Mouse (Mus musculus): ENCODE measurements around the gene Mrpl47. TPM values are rescaled to one million over a fixed set of nuclear protein-coding genes. Genes with fewer than 3 reads are reported as not detected.

Mrpl47 gene
- 2.0 and 3.0 TPM in 2 replicates for polyA plus RNA-seq (2012; rRNA removed)

GRCm38 (mm10) chr3:32737172-32737655, at the start of gene Mrpl47:
Gene Mrpl47, minus strand, starts transcription at chr3:32737605.
- Histone ChIP-seq H3K4me3 (ENCODE audit: control insufficient read depth, insufficient read depth, low read length) (peak within 1 kb of the TSS; percentile 55), H3K4me1 (replicated peaks; ENCODE audit: control insufficient read depth, insufficient read depth, low read length) (peaks cover 8% of the 10 kb centered on the region; the same call in 1 of the 2 replicates), H3K27me3 (ENCODE audit: control insufficient read depth, insufficient read depth, low read length) (no peaks in the 10 kb centered on the region), H3K36me3 (ENCODE audit: control insufficient read depth, insufficient read depth, low read length) (peaks cover 3% of the 10 kb centered on the region; the same call in 1 of the 2 replicates), H3K27ac (ENCODE audit: control insufficient read depth, insufficient read depth, low read length) (peak within 1 kb of the TSS; percentile 8; the same call in 1 of the 2 replicates)
- TF ChIP-seq POLR2A (IDR thresholded peaks at IDR 0.05; ENCODE audit: control insufficient read depth, extremely low read depth, insufficient read depth, low read length, poor library complexity) (no peak), CTCF (IDR thresholded peaks at IDR 0.05; ENCODE audit: borderline replicate concordance, control insufficient read depth, extremely low read depth, insufficient read depth, low read length, poor library complexity) (no peak)
- under 1% methylated on average over 31 of the region's 31 CpGs for WGBS
- no peak for DNase-seq

- no peaks in the 10 kb centered on the region for H3K36me3 ChIP-seq (ENCODE audit: control insufficient read depth, insufficient read depth, low read length)
- no peak overlapping the region for H3K4me3 ChIP-seq (ENCODE audit: control insufficient read depth, insufficient read depth, low read length)
- WGBS: 57% methylated on average over 2 of the region's 2 CpGs
- DNase-seq: no peak
- H3K4me1 ChIP-seq (replicated peaks; ENCODE audit: control insufficient read depth, insufficient read depth, low read length): no peaks in the 10 kb centered on the region
- H3K27me3 ChIP-seq (ENCODE audit: control insufficient read depth, insufficient read depth, low read length): no peaks in the 10 kb centered on the region
- TF ChIP-seq CTCF (IDR thresholded peaks at IDR 0.05; ENCODE audit: borderline replicate concordance, control insufficient read depth, extremely low read depth, insufficient read depth, low read length, poor library complexity) (no peak), POLR2A (IDR thresholded peaks at IDR 0.05; ENCODE audit: control insufficient read depth, extremely low read depth, insufficient read depth, low read length, poor library complexity) (no peak)
- no peak overlapping the region for H3K27ac ChIP-seq (ENCODE audit: control insufficient read depth, insufficient read depth, low read length)
These were observed 33.4 kb upstream of the Mrpl47 start for GRCm38 (mm10) chr3:32770781-32771180.

- H3K27ac ChIP-seq (ENCODE audit: control insufficient read depth, insufficient read depth, low read length): no peak overlapping the region
- no peaks in the 10 kb centered on the region for H3K36me3 ChIP-seq (ENCODE audit: control insufficient read depth, insufficient read depth, low read length)
- H3K4me1 ChIP-seq (replicated peaks; ENCODE audit: control insufficient read depth, insufficient read depth, low read length): no peaks in the 10 kb centered on the region
- no peaks in the 10 kb centered on the region for H3K27me3 ChIP-seq (ENCODE audit: control insufficient read depth, insufficient read depth, low read length)
- WGBS: 61% methylated on average over 7 of the region's 7 CpGs
- H3K4me3 ChIP-seq (ENCODE audit: control insufficient read depth, insufficient read depth, low read length): no peak overlapping the region
- no peak for TF ChIP-seq POLR2A (IDR thresholded peaks at IDR 0.05; ENCODE audit: control insufficient read depth, extremely low read depth, insufficient read depth, low read length, poor library complexity)
- no peak for TF ChIP-seq CTCF (IDR thresholded peaks at IDR 0.05; ENCODE audit: borderline replicate concordance, control insufficient read depth, extremely low read depth, insufficient read depth, low read length, poor library complexity)
- no peak for DNase-seq
These were observed 26.5 kb upstream of the Mrpl47 start for GRCm38 (mm10) chr3:32763902-32764301.

- H3K4me3 ChIP-seq (ENCODE audit: control insufficient read depth, insufficient read depth, low read length): no peak overlapping the region
- WGBS: 73% methylated on average over 8 of the region's 8 CpGs
- no peaks in the 10 kb centered on the region for H3K36me3 ChIP-seq (ENCODE audit: control insufficient read depth, insufficient read depth, low read length)
- no peaks in the 10 kb centered on the region for H3K27me3 ChIP-seq (ENCODE audit: control insufficient read depth, insufficient read depth, low read length)
- no peak overlapping the region for H3K27ac ChIP-seq (ENCODE audit: control insufficient read depth, insufficient read depth, low read length)
- DNase-seq: no peak
- H3K4me1 ChIP-seq (replicated peaks; ENCODE audit: control insufficient read depth, insufficient read depth, low read length): no peaks in the 10 kb centered on the region
- TF ChIP-seq POLR2A (IDR thresholded peaks at IDR 0.05; ENCODE audit: control insufficient read depth, extremely low read depth, insufficient read depth, low read length, poor library complexity) (no peak), CTCF (IDR thresholded peaks at IDR 0.05; ENCODE audit: borderline replicate concordance, control insufficient read depth, extremely low read depth, insufficient read depth, low read length, poor library complexity) (no peak)
These were observed 25.6 kb upstream of the Mrpl47 start for GRCm38 (mm10) chr3:32762962-32763361.

GRCm38 (mm10) chr3:32759212-32759611, 21.8 kb upstream of the Mrpl47 start:
- Histone ChIP-seq H3K4me1 (replicated peaks; ENCODE audit: control insufficient read depth, insufficient read depth, low read length) (no peaks in the 10 kb centered on the region), H3K4me3 (ENCODE audit: control insufficient read depth, insufficient read depth, low read length) (no peak overlapping the region), H3K27ac (ENCODE audit: control insufficient read depth, insufficient read depth, low read length) (no peak overlapping the region), H3K36me3 (ENCODE audit: control insufficient read depth, insufficient read depth, low read length) (no peaks in the 10 kb centered on the region), H3K27me3 (ENCODE audit: control insufficient read depth, insufficient read depth, low read length) (no peaks in the 10 kb centered on the region)
- no peak for DNase-seq
- WGBS: 89% methylated on average over 5 of the region's 5 CpGs
- TF ChIP-seq POLR2A (IDR thresholded peaks at IDR 0.05; ENCODE audit: control insufficient read depth, extremely low read depth, insufficient read depth, low read length, poor library complexity) (no peak), CTCF (IDR thresholded peaks at IDR 0.05; ENCODE audit: borderline replicate concordance, control insufficient read depth, extremely low read depth, insufficient read depth, low read length, poor library complexity) (no peak)

GRCm38 (mm10) chr3:32754384-32754915, 17.0 kb upstream of the Mrpl47 start:
- no peaks in the 10 kb centered on the region for H3K27me3 ChIP-seq (ENCODE audit: control insufficient read depth, insufficient read depth, low read length)
- H3K4me1 ChIP-seq (replicated peaks; ENCODE audit: control insufficient read depth, insufficient read depth, low read length): no peaks in the 10 kb centered on the region
- TF ChIP-seq POLR2A (IDR thresholded peaks at IDR 0.05; ENCODE audit: control insufficient read depth, extremely low read depth, insufficient read depth, low read length, poor library complexity) (no peak), CTCF (IDR thresholded peaks at IDR 0.05; ENCODE audit: borderline replicate concordance, control insufficient read depth, extremely low read depth, insufficient read depth, low read length, poor library complexity) (no peak)
- peaks cover 37% of the 10 kb centered on the region for H3K36me3 ChIP-seq (ENCODE audit: control insufficient read depth, insufficient read depth, low read length)
- WGBS: 94% methylated on average over 3 of the region's 3 CpGs
- H3K4me3 ChIP-seq (ENCODE audit: control insufficient read depth, insufficient read depth, low read length): no peak overlapping the region
- no peak for DNase-seq
- no peak overlapping the region for H3K27ac ChIP-seq (ENCODE audit: control insufficient read depth, insufficient read depth, low read length)
